Mouse (Mus musculus) G1E (cell line): ENCODE measurements at regions not wholly inside any gene's neighbourhood (a gene's known extent, or its start where the extent isn't known, plus 50 kb on each side); places are given as distances from the start of the nearest gene placed in this dataset.

Experiments used
- CTCF ChIP-seq: IDR thresholded peaks from 2 replicates; pipeline ENCODE4 v1.5.1; 2012; ENCODE audit warnings: low read depth, low read length, inconsistent platforms, mixed read lengths
- TAL1 ChIP-seq: conservative IDR thresholded peaks from 2 replicates; pipeline ENCODE4 v1.6.1; 2012; ENCODE audit warnings: low read depth, low read length, inconsistent platforms, mixed read lengths

GRCm38 (mm10) chr13:31689317-31689716 is 63.7 kb downstream of the Foxf2 start:
- peak; percentile 62; the same call in 1 of the 2 replicates for TF ChIP-seq CTCF
- no peak for TF ChIP-seq TAL1
